Mouse (Mus musculus) liver, embryonic 14.5 days (tissue): ENCODE measurements at regions not wholly inside any gene's neighbourhood (a gene's known extent, or its start where the extent isn't known, plus 50 kb on each side); places are given as distances from the start of the nearest gene placed in this dataset.

ENCODE experiments used
- ATAC-seq: fragments of 200-750 bp; cut with Nextera tagmentation; 2 replicates; pipeline ENCODE4 v1.8.0; 2017; ENCODE audit warnings: moderate number of reproducible peaks, mild to moderate bottlenecking, moderate library complexity; ENCODE audit not compliant: insufficient read depth
- DNase-seq, 3 experiments: peaks; one replicate each; pipeline ENCODE4 v3.0.0-alpha.2; 2012 to 2013; ENCODE audit warnings: low read depth in 3 of 3, low spot score in 3 of 3
- H3K27ac ChIP-seq: fragments of 300-500 bp; sonication (generic); 2 replicates; pipeline ENCODE4 v1.5.1; 2014; ENCODE audit warnings: moderate library complexity, mild to moderate bottlenecking, control low read depth, inconsistent platforms
- H3K27me3 ChIP-seq: fragments of 300-500 bp; sonication (generic); 2 replicates; pipeline ENCODE4 v1.6.1; 2014; ENCODE audit warnings: mild to moderate bottlenecking, low read length, moderate library complexity; ENCODE audit not compliant: control insufficient read depth, insufficient read depth
- H3K36me3 ChIP-seq: fragments of 300-500 bp; sonication (generic); replicated peaks from 2 replicates; pipeline ENCODE4 v1.6.1; 2014; ENCODE audit warnings: low read depth; ENCODE audit not compliant: control insufficient read depth, insufficient read depth
- H3K4me1 ChIP-seq, 2 experiments: fragments of 200-500 bp in 1 of 2; fragments of 300-500 bp in 1 of 2; sonication (generic) in 1 of 2; replicated peaks; 2 replicates each; pipeline ENCODE4 v1.6.1; 2012 to 2014; ENCODE audit warnings: antibody characterized with exemption in 1 of 2, inconsistent platforms in 1 of 2, low read length in 1 of 2; ENCODE audit not compliant: control insufficient read depth in 2 of 2, insufficient read depth in 2 of 2
- H3K4me2 ChIP-seq: fragments of 300-500 bp; sonication (generic); 2 replicates; pipeline ENCODE4 v1.6.1; 2014; ENCODE audit warnings: low read depth, mild to moderate bottlenecking, control low read depth, moderate library complexity
- H3K4me3 ChIP-seq, 2 experiments: fragments of 200-500 bp in 1 of 2; fragments of 300-500 bp in 1 of 2; sonication (generic) in 1 of 2; 2 replicates each; pipeline ENCODE4 v1.5.1; 2012 to 2014; ENCODE audit warnings: low read depth in 2 of 2, low read length in 2 of 2, mild to moderate bottlenecking in 2 of 2, control low read depth in 1 of 2, inconsistent platforms in 1 of 2, moderate library complexity in 1 of 2; ENCODE audit not compliant: insufficient read depth in 1 of 2
- H3K9ac ChIP-seq: fragments of 300-500 bp; sonication (generic); replicated peaks from 2 replicates; pipeline ENCODE4 v1.6.1; 2014; ENCODE audit warnings: mild to moderate bottlenecking, control low read depth, moderate library complexity
- H3K9me3 ChIP-seq: fragments of 300-500 bp; sonication (generic); 2 replicates; pipeline ENCODE4 v1.6.1; 2016; ENCODE audit warnings: low read length, mixed read lengths; ENCODE audit not compliant: control insufficient read depth
- CTCF ChIP-seq: IDR thresholded peaks from 2 replicates; pipeline ENCODE4 v1.5.1; 2016; ENCODE audit warnings: antibody characterized with exemption, low read depth, control low read depth
- EP300 ChIP-seq: IDR thresholded peaks from 2 replicates; pipeline ENCODE4 v1.6.1; 2016; ENCODE audit warnings: antibody characterized with exemption, low read depth
- WGBS: fragments of 180-500 bp; shearing (Covaris S2); extraction: QIAGEN DNeasy Blood & Tissue Kit; methylation state at CpG from one replicate; pipeline ENCODE4 v1.1.7; 2014; ENCODE audit not compliant: insufficient replicate concordance; 5-methylcytosine and 5-hydroxymethylcytosine counted together

- H3K4me3 ChIP-seq: no peak overlapping the region
- H3K4me1 ChIP-seq: no peaks in the 10 kb centered on the region
- H3K27me3 ChIP-seq: no peaks in the 10 kb centered on the region
- H3K9ac ChIP-seq: no peak overlapping the region
- no peaks in the 10 kb centered on the region for H3K36me3 ChIP-seq
- DNase-seq: no peak
- TF ChIP-seq CTCF (no peak), EP300 (no peak)
- H3K27ac ChIP-seq: no peak overlapping the region
- WGBS: 69% methylated on average over 13 of the region's 13 CpGs
- ATAC-seq: no peak
- H3K4me2 ChIP-seq: no peak overlapping the region
- H3K9me3 ChIP-seq: no peaks in the 10 kb centered on the region
These were observed 190.8 kb upstream of the Zmiz1 start for GRCm38 (mm10) chr14:25268090-25268631.

GRCm38 (mm10) chr14:25270227-25270876, 188.6 kb upstream of the Zmiz1 start:
- no peak for DNase-seq
- Histone ChIP-seq H3K27ac (no peak overlapping the region), H3K4me2 (no peak overlapping the region), H3K36me3 (no peaks in the 10 kb centered on the region), H3K9me3 (no peaks in the 10 kb centered on the region), H3K4me3 (no peak overlapping the region), H3K4me1 (no peaks in the 10 kb centered on the region), H3K27me3 (no peaks in the 10 kb centered on the region), H3K9ac (no peak overlapping the region)
- TF ChIP-seq EP300: no peak
- no peak for TF ChIP-seq CTCF
- ATAC-seq: no peak
- WGBS: 55% methylated on average over 11 of the region's 11 CpGs

GRCm38 (mm10) chr14:25272366-25273156, 186.4 kb upstream of the Zmiz1 start:
- Histone ChIP-seq H3K4me1 (no peaks in the 10 kb centered on the region), H3K9me3 (no peaks in the 10 kb centered on the region), H3K4me3 (no peak overlapping the region), H3K9ac (no peak overlapping the region), H3K27me3 (no peaks in the 10 kb centered on the region), H3K36me3 (no peaks in the 10 kb centered on the region), H3K27ac (no peak overlapping the region), H3K4me2 (no peak overlapping the region)
- 60% methylated on average over 11 of the region's 11 CpGs for WGBS
- DNase-seq: no peak
- ATAC-seq: no peak
- no peak for TF ChIP-seq EP300
- no peak for TF ChIP-seq CTCF

- Histone ChIP-seq H3K9ac (no peak overlapping the region), H3K36me3 (no peaks in the 10 kb centered on the region), H3K27ac (no peak overlapping the region), H3K4me3 (no peak overlapping the region), H3K9me3 (no peaks in the 10 kb centered on the region), H3K4me1 (no peaks in the 10 kb centered on the region), H3K4me2 (no peak overlapping the region), H3K27me3 (no peaks in the 10 kb centered on the region)
- TF ChIP-seq EP300 (no peak), CTCF (no peak)
- DNase-seq (no peak), ATAC-seq (no peak)
These were observed 179.2 kb upstream of the Zmiz1 start for GRCm38 (mm10) chr14:25279751-25280150.

DNA sequence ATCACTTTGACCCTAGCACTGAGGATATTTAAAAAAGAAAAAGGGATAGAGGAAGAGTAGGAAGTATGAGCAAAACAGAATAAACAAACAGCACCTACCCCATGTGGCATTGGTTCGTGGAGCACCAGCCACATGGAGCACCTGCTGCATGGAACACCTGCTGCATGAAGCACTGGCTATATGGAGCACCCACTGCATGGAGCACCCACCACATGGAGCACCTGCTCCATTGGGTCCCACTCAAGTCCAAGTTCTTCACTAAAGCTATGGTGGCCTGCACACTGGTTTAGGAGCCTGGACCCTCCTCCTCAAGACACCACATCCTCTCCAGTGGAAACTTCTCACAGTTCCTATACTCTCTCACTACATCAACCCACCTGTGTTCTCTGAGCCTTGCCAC, 166.4 kb upstream of the Zmiz1 start:
- H3K4me3 ChIP-seq: no peak overlapping the region
- no peak for TF ChIP-seq EP300
- no peak for TF ChIP-seq CTCF
- H3K9me3 ChIP-seq: no peaks in the 10 kb centered on the region
- DNase-seq (no peak), ATAC-seq (no peak)
- no peak overlapping the region for H3K27ac ChIP-seq
- H3K27me3 ChIP-seq: no peaks in the 10 kb centered on the region
- H3K36me3 ChIP-seq: no peaks in the 10 kb centered on the region
- WGBS: 13% methylated on average over 1 of the region's 1 CpGs
- H3K4me1 ChIP-seq: no peaks in the 10 kb centered on the region
- H3K4me2 ChIP-seq: no peak overlapping the region
- no peak overlapping the region for H3K9ac ChIP-seq
